In the genomic region with DNA sequence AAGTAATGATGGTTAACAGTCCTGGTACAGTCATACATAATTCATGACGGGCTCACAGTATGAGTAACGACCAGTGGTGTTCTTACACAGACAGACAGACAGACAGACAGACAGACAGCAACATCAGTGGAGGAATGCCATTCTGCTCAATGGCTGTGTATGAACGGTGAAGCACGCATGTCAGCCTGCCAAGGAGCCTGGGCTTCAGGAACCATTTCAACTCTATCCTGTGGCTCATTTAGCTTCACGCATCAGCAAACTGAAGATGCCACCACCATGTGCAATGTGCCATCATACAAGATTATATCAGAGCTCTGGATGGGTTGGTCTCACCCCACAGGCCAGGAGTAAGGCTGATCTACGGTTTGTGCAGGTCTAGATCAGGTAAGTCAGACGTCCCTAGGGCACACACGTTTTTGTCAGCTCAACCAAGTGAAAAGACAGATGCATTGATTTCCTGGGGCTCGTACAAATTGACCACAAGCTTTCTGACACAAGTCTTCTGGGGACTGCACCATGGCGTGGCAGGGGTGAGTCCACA, we compare ENCODE assay signal across 17 mouse cellular contexts.
DNase-seq lines count a peak whose midpoint lies in the region; ATAC-seq lines count a peak whose summit lies in the region.
"Had no signal": no experiment of that assay in that cellular context is flagged by ENCODE, and none has a peak within 500 bp of the region (broad histone marks: within the 10 kb centered on the region; RNA-seq: fewer than 3 reads in every experiment).

No protein-coding gene starts in this region.

- H3K27me3 ChIP-seq in megakaryocyte, embryonic 14.5 days (replicated peaks), result no peaks in the 10 kb centered on the region
- H3K27me3 ChIP-seq: embryonic facial prominence, embryonic 13.5 days; embryonic facial prominence, embryonic 15.5 days; forebrain, embryonic 12.5 days had no signal

- no peaks in the 10 kb centered on the region for H3K4me1 ChIP-seq in megakaryocyte, embryonic 14.5 days
- H3K4me1 ChIP-seq: embryonic facial prominence, embryonic 13.5 days; embryonic facial prominence, embryonic 15.5 days had no signal

- H3K4me3 ChIP-seq in megakaryocyte, embryonic 14.5 days (replicated peaks), result peak overlapping the region; percentile 2
- H3K4me3 ChIP-seq: embryonic facial prominence, embryonic 13.5 days; embryonic facial prominence, embryonic 15.5 days; erythroblast, embryonic 14.5 days; forebrain, embryonic 10.5 days; forebrain, embryonic 12.5 days had no signal

- no peaks in the 10 kb centered on the region for H3K36me3 ChIP-seq in megakaryocyte, embryonic 14.5 days (replicated peaks; ENCODE audit: low read length)
- H3K36me3 ChIP-seq: embryonic facial prominence, embryonic 13.5 days; embryonic facial prominence, embryonic 15.5 days; forebrain, embryonic 10.5 days; forebrain, embryonic 12.5 days had no signal

- peak; percentile 59 for DNase-seq in cerebellum, postnatal 14 days
- DNase-seq in cerebellum, adult 18-20 months, result no peak
- peak; percentile 51 for DNase-seq in retina, postnatal 1 day
- no peak for DNase-seq in retina, embryonic 14.5 days (ENCODE audit: low spot score)
- DNase-seq: adrenal gland, adult 2 months; adrenal gland, postnatal 10 days; adrenal gland, postnatal 25 days; embryo, embryonic 11 days had no signal

- H3K9me3 ChIP-seq in megakaryocyte, embryonic 14.5 days, result peaks cover 77% of the 10 kb centered on the region
- H3K9me3 ChIP-seq: embryonic facial prominence, embryonic 13.5 days; embryonic facial prominence, embryonic 15.5 days; forebrain, embryonic 10.5 days; forebrain, embryonic 12.5 days had no signal

- ATAC-seq in megakaryocyte, adult 5-6 weeks (ENCODE audit: poor library complexity, severe bottlenecking), result no peak
- ATAC-seq: forebrain, embryonic 14.5 days; forebrain, embryonic 16.5 days had no signal

Comparison
In these comparisons a context has a peak if more than half of its experiments do, and no peak if none do; other contexts are left out.
1. DNase-seq: peak in cerebellum, postnatal 14 days (2 of 2) and retina, postnatal 1 day (single experiment); none in cerebellum, adult 18-20 months (0 of 2) and retina, embryonic 14.5 days (single experiment).